Mouse (Mus musculus): Measurements from ENCODE around the gene Apbb2. TPM values are rescaled to one million over a fixed set of nuclear protein-coding genes. Genes with fewer than 3 reads are reported as not detected.

Apbb2 gene
- polyA plus RNA-seq, 1 experiment = 19.1 TPM

GRCm38 (mm10) chr5:66569141-66569801 is 49.3 kb downstream of the Apbb2 start:
- H3K36me3 ChIP-seq (ENCODE audit: control insufficient read depth, insufficient read depth) = no peaks in the 10 kb centered on the region
- TF ChIP-seq TCF12 (IDR thresholded peaks at IDR 0.05; ENCODE audit: insufficient read depth, poor library complexity, severe bottlenecking) (no peak), TCF3 (IDR thresholded peaks at IDR 0.05; ENCODE audit: insufficient read length, low read depth) (no peak), POLR2A (IDR thresholded peaks at IDR 0.05; ENCODE audit: insufficient read length, low read depth) (no peak), MYOD1 (IDR thresholded peaks at IDR 0.05; ENCODE audit: control insufficient read depth in 1 of 3, insufficient read length in 2 of 3, low read depth in 2 of 3) (no peak), CEBPB (IDR thresholded peaks at IDR 0.05; ENCODE audit: insufficient read depth, poor library complexity, severe bottlenecking) (no peak), REST (IDR thresholded peaks at IDR 0.05; ENCODE audit: insufficient read depth, insufficient read length) (no peak), USF1 (IDR thresholded peaks at IDR 0.05; ENCODE audit: low read depth) (no peak), MYOG (IDR thresholded peaks at IDR 0.05; ENCODE audit: control insufficient read depth in 1 of 3, insufficient read depth in 1 of 3, insufficient read length in 2 of 3, low read depth in 2 of 3) (no peak), E2F4 (IDR thresholded peaks at IDR 0.05; ENCODE audit: insufficient read depth) (no peak), SRF (IDR thresholded peaks at IDR 0.05; ENCODE audit: control insufficient read depth, insufficient read length, low read depth) (no peak), POLR2AphosphoS2 (IDR thresholded peaks at IDR 0.05; ENCODE audit: insufficient read length, low read depth) (no peak), MAX (IDR thresholded peaks at IDR 0.05; ENCODE audit: low read depth) (no peak)
- no peak overlapping the region for H3K4me2 ChIP-seq (ENCODE audit: low read depth)
- H3K27me3 ChIP-seq (ENCODE audit: control insufficient read depth, insufficient read depth, insufficient read length) = no peaks in the 10 kb centered on the region
- H3ac ChIP-seq (ENCODE audit: control insufficient read depth, insufficient read length) = no peak overlapping the region
- H3K79me2 ChIP-seq (ENCODE audit: control insufficient read depth, insufficient read depth) = peaks cover 98% of the 10 kb centered on the region
- no peak overlapping the region for H3K4me3 ChIP-seq

GRCm38 (mm10) chr5:66568002-66568401 is 50.6 kb downstream of the Apbb2 start:
- no peaks in the 10 kb centered on the region for H3K36me3 ChIP-seq (ENCODE audit: control insufficient read depth, insufficient read depth)
- H3ac ChIP-seq (ENCODE audit: control insufficient read depth, insufficient read length) = no peak overlapping the region
- H3K4me3 ChIP-seq = no peak overlapping the region
- H3K79me2 ChIP-seq (ENCODE audit: control insufficient read depth, insufficient read depth) = peaks cover 98% of the 10 kb centered on the region
- no peaks in the 10 kb centered on the region for H3K27me3 ChIP-seq (ENCODE audit: control insufficient read depth, insufficient read depth, insufficient read length)
- H3K4me2 ChIP-seq (ENCODE audit: low read depth) = no peak overlapping the region
- TF ChIP-seq E2F4 (IDR thresholded peaks at IDR 0.05; ENCODE audit: insufficient read depth) = no peak
- no peak for TF ChIP-seq POLR2A (IDR thresholded peaks at IDR 0.05; ENCODE audit: insufficient read length, low read depth)
- no peak for TF ChIP-seq CEBPB (IDR thresholded peaks at IDR 0.05; ENCODE audit: insufficient read depth, poor library complexity, severe bottlenecking)
- TF ChIP-seq TCF12 (IDR thresholded peaks at IDR 0.05; ENCODE audit: insufficient read depth, poor library complexity, severe bottlenecking) = no peak
- TF ChIP-seq POLR2AphosphoS2 (IDR thresholded peaks at IDR 0.05; ENCODE audit: insufficient read length, low read depth) = no peak
- no peak for TF ChIP-seq REST (IDR thresholded peaks at IDR 0.05; ENCODE audit: insufficient read depth, insufficient read length)
- no peak for TF ChIP-seq MAX (IDR thresholded peaks at IDR 0.05; ENCODE audit: low read depth)

GRCm38 (mm10) chr5:66567424-66567823 is 51.2 kb downstream of the Apbb2 start:
- Histone ChIP-seq H3K27me3 (ENCODE audit: control insufficient read depth, insufficient read depth, insufficient read length) (no peaks in the 10 kb centered on the region), H3K4me2 (ENCODE audit: low read depth) (no peak overlapping the region), H3K36me3 (ENCODE audit: control insufficient read depth, insufficient read depth) (no peaks in the 10 kb centered on the region), H3ac (ENCODE audit: control insufficient read depth, insufficient read length) (no peak overlapping the region), H3K79me2 (ENCODE audit: control insufficient read depth, insufficient read depth) (peaks cover 98% of the 10 kb centered on the region), H3K4me3 (no peak overlapping the region)
- TF ChIP-seq REST (IDR thresholded peaks at IDR 0.05; ENCODE audit: insufficient read depth, insufficient read length) = no peak
- no peak for TF ChIP-seq TCF12 (IDR thresholded peaks at IDR 0.05; ENCODE audit: insufficient read depth, poor library complexity, severe bottlenecking)
- TF ChIP-seq TCF3 (IDR thresholded peaks at IDR 0.05; ENCODE audit: insufficient read length, low read depth) = no peak
- TF ChIP-seq POLR2AphosphoS2 (IDR thresholded peaks at IDR 0.05; ENCODE audit: insufficient read length, low read depth) = no peak
- TF ChIP-seq CEBPB (IDR thresholded peaks at IDR 0.05; ENCODE audit: insufficient read depth, poor library complexity, severe bottlenecking) = no peak
- no peak for TF ChIP-seq MYOG (IDR thresholded peaks at IDR 0.05; ENCODE audit: control insufficient read depth in 1 of 3, insufficient read depth in 1 of 3, insufficient read length in 2 of 3, low read depth in 2 of 3)
- TF ChIP-seq E2F4 (IDR thresholded peaks at IDR 0.05; ENCODE audit: insufficient read depth) = no peak
- TF ChIP-seq USF1 (IDR thresholded peaks at IDR 0.05; ENCODE audit: low read depth) = no peak

GRCm38 (mm10) chr5:66559591-66560175 is 58.9 kb downstream of the Apbb2 start:
- Histone ChIP-seq H3K4me3 (no peak overlapping the region), H3K27me3 (ENCODE audit: control insufficient read depth, insufficient read depth, insufficient read length) (no peaks in the 10 kb centered on the region), H3ac (ENCODE audit: control insufficient read depth, insufficient read length) (no peak overlapping the region), H3K79me2 (ENCODE audit: control insufficient read depth, insufficient read depth) (peaks cover 88% of the 10 kb centered on the region), H3K4me2 (ENCODE audit: low read depth) (peak overlapping the region; percentile 72), H3K36me3 (ENCODE audit: control insufficient read depth, insufficient read depth) (no peaks in the 10 kb centered on the region)
- TF ChIP-seq E2F4 (IDR thresholded peaks at IDR 0.05; ENCODE audit: insufficient read depth) (no peak), TCF12 (IDR thresholded peaks at IDR 0.05; ENCODE audit: insufficient read depth, poor library complexity, severe bottlenecking) (peak; percentile 81), MYOG (IDR thresholded peaks at IDR 0.05; ENCODE audit: control insufficient read depth in 1 of 3, insufficient read depth in 1 of 3, insufficient read length in 2 of 3, low read depth in 2 of 3) (peak; percentile 78 to 95 (median 80)), MAX (IDR thresholded peaks at IDR 0.05; ENCODE audit: low read depth) (no peak), SRF (IDR thresholded peaks at IDR 0.05; ENCODE audit: control insufficient read depth, insufficient read length, low read depth) (no peak), MYOD1 (IDR thresholded peaks at IDR 0.05; ENCODE audit: control insufficient read depth in 1 of 3, insufficient read length in 2 of 3, low read depth in 2 of 3) (peak; percentile 88 to 98 (median 94)), TCF3 (IDR thresholded peaks at IDR 0.05; ENCODE audit: insufficient read length, low read depth) (peak; percentile 55), REST (IDR thresholded peaks at IDR 0.05; ENCODE audit: insufficient read depth, insufficient read length) (no peak), CEBPB (IDR thresholded peaks at IDR 0.05; ENCODE audit: insufficient read depth, poor library complexity, severe bottlenecking) (no peak), USF1 (IDR thresholded peaks at IDR 0.05; ENCODE audit: low read depth) (no peak), POLR2AphosphoS2 (IDR thresholded peaks at IDR 0.05; ENCODE audit: insufficient read length, low read depth) (no peak), POLR2A (IDR thresholded peaks at IDR 0.05; ENCODE audit: insufficient read length, low read depth) (no peak)
